Mouse (Mus musculus): ENCODE data around the gene Tdrkh. TPM values are rescaled to one million over a fixed set of nuclear protein-coding genes. Genes with fewer than 3 reads are reported as not detected.

The Tdrkh gene
- total RNA-seq, 2 experiments from 2014 or later, result 8.5 to 14.3 TPM

DNA sequence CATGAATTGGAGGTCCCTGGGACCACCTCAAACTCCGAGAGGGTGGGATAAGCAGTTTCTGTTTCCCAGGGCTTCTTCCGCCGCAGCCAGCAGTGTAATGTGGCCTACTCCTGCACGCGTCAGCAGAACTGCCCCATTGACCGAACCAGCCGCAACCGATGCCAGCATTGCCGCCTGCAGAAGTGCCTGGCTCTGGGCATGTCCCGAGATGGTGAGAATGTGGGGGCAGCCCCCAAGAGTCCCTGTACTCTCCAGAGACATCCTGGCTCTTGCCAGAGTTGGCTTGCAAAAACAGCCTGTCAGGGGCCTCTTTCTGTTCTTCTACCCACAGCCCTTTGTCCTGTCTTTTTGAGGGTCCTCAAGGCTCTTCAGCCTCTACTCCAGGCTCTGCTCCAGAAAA, 25.7 kb upstream of the Tdrkh start:
- DNase-seq (ENCODE audit: low spot score in 2 of 2), result no peak

DNA sequence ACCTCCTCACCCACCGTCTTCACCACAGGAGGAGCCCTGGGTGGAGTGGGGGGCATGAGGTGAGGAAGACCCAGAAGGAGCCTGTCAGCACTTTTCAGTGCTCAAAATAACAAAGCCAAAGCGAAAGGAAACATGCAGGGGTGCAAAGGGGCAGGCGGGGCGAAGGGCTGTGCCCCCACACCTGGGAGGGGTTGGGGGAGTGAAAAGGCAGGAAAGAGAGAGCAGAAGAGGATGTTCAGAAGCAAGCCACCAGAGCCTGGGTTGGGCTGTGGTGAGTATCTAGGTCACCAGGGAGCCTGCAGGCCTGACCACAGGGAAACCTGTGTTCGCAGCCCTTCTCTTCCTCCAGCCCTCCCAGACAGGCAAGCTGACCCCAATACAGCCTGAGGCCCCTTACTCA, 25.0 kb upstream of the Tdrkh start:
- DNase-seq (ENCODE audit: low spot score in 2 of 2), result no peak

DNA sequence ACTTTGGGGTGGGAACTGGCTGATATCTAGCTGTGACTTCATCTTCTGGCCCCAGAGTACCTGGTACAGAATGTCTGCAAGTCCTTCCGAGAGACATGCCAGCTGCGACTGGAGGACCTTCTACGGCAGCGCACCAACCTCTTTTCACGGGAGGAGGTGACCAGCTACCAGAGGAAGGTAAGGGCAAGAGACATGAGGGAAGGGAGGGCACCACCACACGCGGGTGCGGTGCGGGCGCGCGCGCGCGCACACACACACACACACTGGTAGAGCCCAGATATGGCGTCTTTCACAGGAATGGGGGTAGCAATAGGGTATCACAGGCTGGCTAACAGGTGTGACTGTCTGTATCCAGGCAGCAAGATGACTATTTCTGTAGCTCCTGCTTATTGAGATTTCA, 23.7 kb upstream of the Tdrkh start:
- no peak for DNase-seq (ENCODE audit: low spot score in 2 of 2)

GRCm38 (mm10) chr3:94391001-94391400, 22.1 kb upstream of the Tdrkh start:
- DNase-seq (ENCODE audit: low spot score in 2 of 2), result no peak

DNA sequence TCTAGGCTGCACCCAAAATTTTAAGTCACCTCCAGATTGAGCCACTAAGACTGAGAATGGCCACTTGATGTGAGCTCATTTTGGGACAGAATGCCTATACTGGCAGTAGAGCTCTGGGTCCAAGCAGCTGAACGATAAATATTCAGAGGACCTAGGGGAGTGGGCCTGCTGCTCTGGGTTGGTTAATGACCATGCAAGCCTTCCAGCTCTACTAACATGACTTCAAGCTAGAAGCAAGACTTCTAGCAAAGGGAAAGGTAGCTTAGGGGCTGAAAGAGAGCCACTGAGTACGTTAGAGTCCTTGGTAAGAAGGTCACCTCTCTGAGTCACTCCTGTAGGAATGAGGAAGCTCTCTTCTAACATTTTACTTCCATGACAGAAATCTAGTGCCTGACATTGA, 20.9 kb upstream of the Tdrkh start:
- DNase-seq (ENCODE audit: low spot score in 2 of 2), result no peak

DNA sequence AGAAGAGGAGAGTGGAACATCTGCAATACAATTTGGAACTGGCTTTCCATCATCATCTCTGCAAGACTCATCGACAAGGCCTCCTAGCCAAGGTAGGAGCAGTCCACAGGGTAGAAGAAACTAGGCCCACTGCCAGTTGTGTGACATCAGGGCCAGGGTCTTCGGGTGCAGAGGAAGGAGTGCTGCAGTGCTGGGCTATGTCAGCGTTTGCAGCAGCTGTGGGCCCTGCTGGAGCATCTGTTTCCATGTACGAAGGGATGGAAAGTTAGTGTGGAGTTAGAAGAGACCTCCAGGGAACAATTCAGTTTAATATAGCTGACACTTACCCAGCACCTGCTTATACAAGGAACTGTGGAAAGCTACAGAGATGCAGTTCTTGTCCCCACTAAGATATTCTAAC, 20.0 kb upstream of the Tdrkh start:
- peak in 1 of 2 experiments; percentile 17 for DNase-seq (ENCODE audit: low spot score in 2 of 2)

DNA sequence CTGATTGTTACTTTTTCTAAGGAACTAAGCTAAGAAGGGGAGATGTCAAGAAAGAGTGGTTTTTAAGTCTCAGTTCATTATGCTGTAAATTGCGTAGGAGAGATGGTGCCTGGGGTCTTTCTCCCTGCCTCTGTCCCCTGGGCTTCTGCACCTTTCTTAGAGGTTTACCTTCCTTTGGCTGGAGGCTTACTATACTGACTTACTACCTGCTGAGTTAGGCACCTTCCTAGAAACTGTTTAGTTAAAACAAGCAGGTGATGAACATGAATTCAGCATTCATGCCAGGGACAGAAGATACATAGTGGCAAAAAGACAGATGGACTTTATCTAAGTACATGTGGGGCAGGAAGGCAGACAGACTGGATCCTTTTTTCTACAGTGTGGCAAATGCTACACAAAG, 16.7 kb upstream of the Tdrkh start:
- DNase-seq (ENCODE audit: low spot score in 2 of 2), result no peak

DNA sequence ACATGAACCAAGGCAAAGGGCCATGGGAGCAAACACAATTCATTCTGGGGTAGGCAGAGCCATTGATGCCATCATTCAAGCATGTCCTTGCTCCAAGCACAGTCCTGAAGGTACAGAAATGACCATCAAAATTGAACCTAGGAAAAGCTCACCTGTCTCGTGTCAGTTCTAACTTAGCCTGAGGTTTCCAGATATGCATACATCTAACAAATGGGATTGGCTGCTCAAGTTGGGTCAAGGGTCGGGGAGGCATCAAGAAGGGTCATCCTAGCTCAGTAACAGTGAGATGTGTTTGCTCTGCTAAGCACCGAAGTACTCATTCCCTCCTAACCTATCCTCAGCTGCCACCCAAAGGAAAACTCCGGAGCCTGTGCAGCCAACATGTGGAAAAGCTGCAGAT, 16.2 kb upstream of the Tdrkh start:
- no peak for DNase-seq (ENCODE audit: low spot score in 2 of 2)

DNA sequence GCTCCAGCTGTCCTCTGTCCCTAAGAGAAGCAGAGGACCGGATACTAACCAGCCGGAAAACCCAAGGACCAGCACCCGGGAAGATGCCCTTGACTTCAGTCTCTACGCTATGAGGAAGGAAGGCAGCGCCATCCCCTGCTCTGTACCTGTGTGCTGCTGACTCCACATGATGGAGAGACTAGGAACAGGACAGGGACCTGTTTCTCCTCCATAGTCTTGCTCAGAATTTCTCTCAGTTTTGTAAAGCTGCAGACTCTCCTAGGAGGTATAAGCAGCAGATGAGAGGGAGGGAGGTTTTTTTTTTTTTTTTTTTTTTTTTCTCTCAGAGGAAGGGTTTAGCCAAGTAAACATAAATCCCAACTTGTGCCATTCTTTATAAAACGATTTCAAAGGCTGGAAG, 14.9 kb upstream of the Tdrkh start, which contains the start of gene Lingo4:
TSS of gene Lingo4 (plus strand) at position 301 of the 400 bp plus-strand sequence.
- DNase-seq (ENCODE audit: low spot score in 2 of 2), result no peak

GRCm38 (mm10) chr3:94398943-94399481, 14.1 kb upstream of the Tdrkh start:
- no peak for DNase-seq (ENCODE audit: low spot score in 2 of 2)

DNA sequence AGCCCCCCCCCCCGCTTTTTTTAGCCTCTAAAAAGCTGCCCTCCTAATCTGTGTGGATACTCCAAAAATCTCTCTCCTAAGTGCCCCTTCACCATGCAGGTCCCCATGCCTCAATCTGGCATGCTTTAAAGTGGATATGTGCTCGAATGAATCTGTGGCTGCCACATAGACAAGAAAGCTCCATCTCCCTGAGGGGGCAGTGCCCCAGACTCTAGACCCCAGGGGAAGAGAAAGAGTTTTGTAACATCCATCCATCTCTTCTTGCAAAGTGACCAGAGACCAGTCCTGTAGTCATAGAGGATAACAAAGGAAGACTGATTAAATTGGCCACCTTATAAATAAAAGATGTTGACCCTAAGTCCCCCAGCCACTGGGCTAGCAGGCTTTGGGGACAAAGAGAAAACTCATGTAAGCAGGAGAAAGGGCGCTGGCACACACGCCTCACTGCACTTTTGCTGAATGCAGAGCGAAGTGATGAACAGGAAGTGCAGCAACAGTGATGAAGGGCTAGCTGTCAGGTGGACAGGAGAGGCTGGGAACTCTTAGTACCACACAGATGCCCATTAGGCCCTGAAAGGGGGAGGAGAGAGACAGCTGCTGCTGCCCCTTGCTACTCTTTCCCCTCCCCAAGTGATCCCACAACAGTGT, 13.3 kb upstream of the Tdrkh start:
- no peak for DNase-seq (ENCODE audit: low spot score in 2 of 2)

DNA sequence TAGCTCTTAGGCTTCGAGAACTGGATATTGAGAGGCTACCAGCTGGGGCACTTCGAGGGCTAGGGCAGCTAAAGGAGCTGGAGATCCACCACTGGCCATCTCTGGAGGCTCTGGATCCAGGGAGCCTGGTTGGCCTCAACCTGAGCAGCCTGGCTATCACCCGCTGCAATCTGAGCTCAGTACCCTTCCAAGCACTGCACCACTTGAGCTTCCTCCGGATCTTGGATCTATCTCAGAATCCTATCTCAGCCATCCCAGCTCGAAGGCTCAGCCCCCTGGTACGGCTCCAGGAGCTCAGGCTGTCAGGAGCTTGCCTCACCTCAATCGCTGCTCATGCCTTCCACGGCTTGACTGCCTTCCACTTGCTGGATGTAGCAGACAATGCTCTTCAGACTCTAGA, 10.6 kb upstream of the Tdrkh start:
- DNase-seq (ENCODE audit: low spot score in 2 of 2), result no peak

DNA sequence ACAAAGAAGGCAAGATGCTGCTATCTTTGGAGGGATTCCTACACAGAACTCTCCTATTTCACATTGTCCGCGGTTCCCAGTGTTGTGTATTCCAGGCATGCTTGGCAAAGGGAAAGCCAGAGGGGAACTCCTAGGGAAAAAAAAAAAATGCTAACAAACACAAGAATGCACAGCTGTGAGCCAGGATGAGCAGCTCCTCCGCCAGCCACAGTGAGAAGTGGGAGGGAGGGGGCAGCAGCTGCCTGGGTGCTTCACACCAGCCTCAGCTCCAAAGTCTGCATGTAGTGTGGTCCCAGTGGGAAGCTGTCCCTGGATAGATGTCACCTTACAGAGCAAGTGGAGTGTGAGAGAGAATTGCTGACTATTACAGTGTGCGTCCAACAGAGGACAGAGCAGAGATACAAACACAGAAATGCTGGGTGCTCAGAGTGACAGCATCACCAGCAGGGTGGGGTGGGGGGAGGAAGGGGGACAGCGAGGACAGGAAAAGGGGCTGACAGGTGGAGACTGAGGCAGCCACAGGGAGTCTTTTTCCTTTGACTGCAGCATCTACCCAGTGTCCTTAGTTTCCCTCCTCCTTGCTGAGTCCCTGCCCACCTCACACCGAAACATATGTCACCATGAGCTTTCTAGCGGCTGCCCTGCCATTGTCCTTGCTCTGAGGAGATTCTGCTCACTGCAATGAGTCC, 8.6 kb upstream of the Tdrkh start:
- no peak for DNase-seq (ENCODE audit: low spot score in 2 of 2)

- DNase-seq (ENCODE audit: low spot score in 2 of 2), result no peak
Observed at GRCm38 (mm10) chr3:94405561-94405960, 7.5 kb upstream of the Tdrkh start.

DNA sequence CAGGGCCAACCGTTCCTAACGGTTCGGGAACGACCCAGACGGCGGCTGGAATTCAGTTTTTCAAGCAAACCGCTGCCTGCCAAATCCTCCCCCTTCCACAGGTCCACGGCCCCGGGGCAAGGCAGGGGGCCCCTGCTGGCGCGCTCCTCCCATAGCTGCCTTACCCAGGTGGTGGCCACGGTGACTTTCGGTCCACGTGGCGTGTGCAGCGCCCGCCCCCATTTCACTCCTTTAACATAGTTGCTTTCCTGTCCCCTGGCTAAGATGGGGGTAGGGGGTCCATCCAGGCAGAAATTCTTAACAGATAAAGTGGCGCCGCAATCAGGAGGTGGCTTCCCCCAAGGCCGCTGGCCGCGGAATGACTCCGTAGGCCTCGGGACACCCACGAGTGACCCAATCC, 543 bp upstream of the Tdrkh start:
- DNase-seq (ENCODE audit: low spot score in 2 of 2), result no peak

DNA sequence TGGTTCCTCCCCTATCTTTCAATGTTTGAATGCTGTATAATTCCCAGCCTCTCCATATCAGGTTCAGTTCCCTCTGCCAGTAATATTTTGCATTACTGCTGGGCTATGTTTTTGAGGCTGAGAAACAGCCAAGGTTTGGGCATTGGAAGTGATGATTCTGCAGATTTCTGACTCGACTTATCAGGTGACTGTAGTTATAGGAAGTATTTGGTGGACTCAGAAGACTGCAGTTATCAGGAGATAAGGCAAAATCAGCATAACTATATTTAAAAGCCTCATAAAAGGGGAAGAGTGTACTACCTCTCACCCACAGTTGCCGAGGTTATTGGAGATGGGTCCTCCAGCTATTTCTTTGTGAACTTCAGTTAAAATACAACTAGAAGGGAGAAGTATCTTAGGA, 17.9 kb downstream of the Tdrkh start:
- no peak for DNase-seq (ENCODE audit: low spot score in 2 of 2)

- no peak for DNase-seq (ENCODE audit: low spot score in 2 of 2)
Observed at GRCm38 (mm10) chr3:94434305-94434704, 21.2 kb downstream of the Tdrkh start.

- DNase-seq (ENCODE audit: low spot score in 2 of 2), result no peak
Observed at GRCm38 (mm10) chr3:94436420-94436819, 23.3 kb downstream of the Tdrkh start.

DNA sequence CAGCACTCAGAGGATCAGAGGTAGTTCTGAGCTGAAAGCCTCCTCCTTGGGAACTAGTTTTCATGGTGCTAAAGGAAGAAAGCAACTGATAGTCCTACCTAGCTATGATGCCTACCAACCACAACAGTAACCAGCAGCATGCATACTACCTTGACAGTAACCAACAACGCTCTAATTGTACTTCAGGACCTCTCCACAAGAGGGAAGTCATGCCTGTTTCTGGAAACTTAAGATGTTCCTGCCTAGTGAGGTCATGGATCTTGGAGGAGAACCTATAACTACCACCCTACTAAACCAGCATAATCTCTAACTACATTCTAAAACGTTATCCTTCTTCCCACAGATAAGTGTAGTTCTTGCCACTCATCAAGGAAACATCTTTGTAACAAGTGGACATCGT, 28.1 kb downstream of the Tdrkh start:
- DNase-seq (ENCODE audit: low spot score in 2 of 2), result no peak

DNA sequence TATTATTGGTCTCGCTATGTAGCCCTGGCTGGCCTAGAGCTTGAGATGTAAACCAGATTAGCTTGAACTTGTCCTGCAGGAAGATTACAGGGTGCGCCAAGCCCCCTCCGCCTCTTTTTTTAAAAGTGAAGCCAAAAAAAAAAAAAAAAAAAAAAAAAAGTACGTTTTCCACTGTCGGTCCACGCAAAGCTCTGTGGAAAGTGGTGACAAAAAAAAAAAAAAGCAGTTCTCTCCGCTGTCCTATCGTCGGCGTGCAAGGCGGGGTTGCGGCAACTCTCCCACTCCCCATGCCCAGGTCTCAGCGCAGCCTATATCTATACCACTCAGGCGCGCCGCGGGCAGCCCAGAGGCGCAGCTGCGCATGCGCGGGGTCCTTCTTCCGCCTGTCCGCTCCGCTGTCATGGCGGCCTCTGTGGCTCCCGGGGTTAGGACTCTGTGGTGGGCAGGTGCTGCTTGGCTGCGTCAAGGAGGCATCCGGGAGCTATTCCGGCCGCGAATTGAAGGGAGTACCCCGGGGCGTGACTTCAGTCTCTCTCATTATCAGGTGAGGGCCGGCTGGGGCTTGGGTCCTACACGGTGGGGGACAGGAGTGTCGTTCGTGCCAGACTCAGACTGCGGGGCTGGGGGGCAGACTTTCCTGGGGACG, 30.0 kb downstream of the Tdrkh start, which contains the start of gene Mrpl9:
TSS of gene Mrpl9 (plus strand) at position 368 of the 646 bp plus-strand sequence.
- peak; percentile 93 to 98 for DNase-seq (ENCODE audit: low spot score in 2 of 2)

DNA sequence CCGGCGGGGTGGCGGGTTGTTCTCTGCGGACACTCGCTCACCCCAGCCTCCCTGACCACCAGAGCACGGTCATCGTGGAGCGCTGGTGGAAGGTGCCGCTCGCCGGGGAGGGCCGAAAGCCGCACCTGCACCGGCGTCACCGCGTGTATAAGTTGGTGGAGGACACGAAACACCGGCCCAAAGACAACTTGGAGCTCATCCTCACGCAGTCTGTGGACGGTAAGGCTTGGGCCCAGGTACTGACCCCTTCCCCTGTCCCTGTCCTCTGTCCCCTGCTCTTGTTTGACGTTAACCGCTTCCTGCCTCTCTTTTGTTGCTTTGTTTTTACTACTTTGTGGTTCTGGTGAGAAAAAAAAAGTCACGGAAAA, 30.5 kb downstream of the Tdrkh start, which contains the start of gene Oaz3:
TSS of gene Oaz3 (minus strand) at position 319 of the 368 bp plus-strand sequence.
- no peak for DNase-seq (ENCODE audit: low spot score in 2 of 2)

GRCm38 (mm10) chr3:94449377-94449776, 36.3 kb downstream of the Tdrkh start:
- DNase-seq (ENCODE audit: low spot score in 2 of 2), result no peak

Measured in adrenal gland, adult 18-20 months (tissue).